Mouse (Mus musculus) macrophage (primary cell): Measurements from ENCODE around the gene Itga9. TPM values are rescaled to one million over a fixed set of nuclear protein-coding genes. Genes with fewer than 3 reads are reported as not detected.

Experiments used
- H3K27ac ChIP-seq: fragments of 350-480 bp; formaldehyde crosslinking; 2 replicates; pipeline ENCODE4 v1.9.0; 2021
- H3K36me3 ChIP-seq: fragments of 350-480 bp; formaldehyde crosslinking; 2 replicates; pipeline ENCODE4 v1.9.0; 2021; ENCODE audit errors: inconsistent target
- H3K4me3 ChIP-seq: fragments of 350-480 bp; formaldehyde crosslinking; 2 replicates; pipeline ENCODE4 v1.9.0; 2021; ENCODE audit errors: inconsistent target
- H3K79me2 ChIP-seq: fragments of 350-480 bp; formaldehyde crosslinking; 2 replicates; pipeline ENCODE4 v1.9.0; 2021; ENCODE audit errors: inconsistent target
- WGBS: methylation state at CpG from one replicate; pipeline ENCODE4 v1.1.7; 2026; ENCODE audit warnings: inconsistent platforms; ENCODE audit not compliant: missing documents; 5-methylcytosine and 5-hydroxymethylcytosine counted together
- polyA plus RNA-seq: library from polyadenylated mRNA; stranded (reverse); fragments of 250-400 nt; gene quantifications from 3 replicates; pipeline ENCODE4 v1.2.4, GENCODE M21; 2018; ENCODE audit warnings: inconsistent platforms

Gene Itga9
- polyA plus RNA-seq, 1 experiment from 2014 or later = 12.3 TPM

- H3K36me3 ChIP-seq = no peaks in the 10 kb centered on the region
- WGBS = 54% methylated on average over 5 of the region's 5 CpGs
- no peak overlapping the region for H3K27ac ChIP-seq
Measured at GRCm38 (mm10) chr9:118728987-118729386, 122.5 kb downstream of the Itga9 start.

GRCm38 (mm10) chr9:118730172-118730571 is 123.7 kb downstream of the Itga9 start:
- Histone ChIP-seq H3K27ac (no peak overlapping the region), H3K4me3 (no peak overlapping the region), H3K36me3 (no peaks in the 10 kb centered on the region), H3K79me2 (no peaks in the 10 kb centered on the region)
- 95% methylated on average over 6 of the region's 8 CpGs for WGBS

More at GRCm38 (mm10) chr9:118728987-118729386, 122.5 kb downstream of the Itga9 start:
- H3K4me3 ChIP-seq = no peak overlapping the region
- H3K79me2 ChIP-seq = no peaks in the 10 kb centered on the region

DNA sequence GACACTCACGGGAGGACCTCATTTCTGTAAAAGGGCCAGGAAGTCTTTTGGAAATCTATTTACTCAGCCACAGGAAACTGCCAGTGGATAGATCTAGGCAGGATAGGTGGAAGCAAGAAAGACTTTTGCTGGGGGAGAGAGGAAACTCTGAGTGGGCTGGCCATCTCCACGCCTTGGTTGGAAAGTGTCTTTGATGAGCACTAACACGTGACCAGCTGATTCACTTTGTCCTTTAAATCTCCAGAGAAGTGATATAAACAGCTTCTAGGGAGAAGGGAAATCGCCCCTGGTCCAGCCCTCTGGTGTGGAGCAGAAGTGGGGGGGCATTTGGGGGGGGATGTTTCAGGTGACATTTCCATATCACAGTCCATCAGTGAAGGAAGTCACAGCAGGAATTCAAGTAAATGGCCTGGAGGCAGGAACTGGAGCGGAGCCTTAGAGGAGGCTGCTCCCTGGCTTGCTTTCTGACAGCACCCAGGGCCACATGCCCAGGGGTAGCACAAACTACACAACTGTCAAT is 124.4 kb downstream of the Itga9 start:
- Histone ChIP-seq H3K4me3 (no peak overlapping the region), H3K27ac (no peak overlapping the region)

GRCm38 (mm10) chr9:118731650-118732049 is 125.2 kb downstream of the Itga9 start:
- Histone ChIP-seq H3K27ac (no peak overlapping the region), H3K4me3 (no peak overlapping the region)
- WGBS = 70% methylated on average over 6 of the region's 6 CpGs

More for the DNA sequence above, 124.4 kb downstream of the Itga9 start:
- no peaks in the 10 kb centered on the region for H3K36me3 ChIP-seq
- H3K79me2 ChIP-seq = no peaks in the 10 kb centered on the region
- 85% methylated on average over 5 of the region's 5 CpGs for WGBS

DNA sequence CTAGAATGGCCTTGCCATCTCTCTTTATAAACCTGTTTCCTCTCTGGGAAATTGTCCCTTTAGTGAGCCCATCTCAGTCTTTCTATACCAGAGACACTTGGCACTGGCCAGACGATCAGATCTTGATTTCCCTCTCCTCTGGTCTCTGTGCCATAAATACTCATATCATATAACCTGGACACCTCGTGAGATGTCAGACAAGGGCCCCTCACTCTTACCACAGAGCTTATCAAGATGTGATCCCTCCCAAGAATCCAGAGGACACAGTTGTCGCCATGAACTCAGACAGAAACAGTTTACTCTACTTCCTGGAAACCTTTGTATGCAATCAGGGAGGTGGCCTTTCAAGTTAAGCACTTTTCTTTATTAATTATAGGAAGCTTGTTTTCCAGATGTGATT is 127.1 kb downstream of the Itga9 start:
- no peak overlapping the region for H3K27ac ChIP-seq
- no peaks in the 10 kb centered on the region for H3K36me3 ChIP-seq
- 93% methylated on average over 3 of the region's 3 CpGs for WGBS
- H3K79me2 ChIP-seq = no peaks in the 10 kb centered on the region
- H3K4me3 ChIP-seq = no peak overlapping the region

More at GRCm38 (mm10) chr9:118731650-118732049, 125.2 kb downstream of the Itga9 start:
- Histone ChIP-seq H3K79me2 (no peaks in the 10 kb centered on the region), H3K36me3 (no peaks in the 10 kb centered on the region)

DNA sequence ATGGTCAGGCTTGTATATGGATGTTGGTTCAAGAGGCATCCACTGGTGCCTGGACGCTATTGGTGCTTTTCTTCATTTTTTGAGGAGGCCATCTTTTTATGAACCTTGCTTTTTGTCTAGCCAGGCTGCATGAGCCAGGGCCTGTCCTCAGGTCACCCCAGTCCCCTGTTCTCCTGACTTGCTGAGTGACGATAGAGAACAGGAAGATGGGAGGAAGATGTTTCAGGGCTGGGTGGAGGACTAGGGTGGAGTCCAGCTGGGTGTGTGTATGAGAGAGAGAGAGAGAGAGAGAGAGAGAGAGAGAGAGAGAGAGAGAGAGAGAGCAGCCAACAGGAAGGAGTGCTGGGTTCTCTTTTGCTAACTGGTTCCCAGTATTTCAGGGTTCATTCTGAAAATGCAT is 130.6 kb downstream of the Itga9 start:
- H3K27ac ChIP-seq = no peak overlapping the region
- H3K79me2 ChIP-seq = no peaks in the 10 kb centered on the region
- 41% methylated on average over 2 of the region's 2 CpGs for WGBS
- H3K4me3 ChIP-seq = no peak overlapping the region
- no peaks in the 10 kb centered on the region for H3K36me3 ChIP-seq

- H3K27ac ChIP-seq = no peak overlapping the region
- WGBS = 79% methylated on average over 9 of the region's 9 CpGs
Measured at GRCm38 (mm10) chr9:118737601-118738137, 131.2 kb downstream of the Itga9 start.

GRCm38 (mm10) chr9:118738311-118738710 is 131.8 kb downstream of the Itga9 start:
- WGBS = 91% methylated on average over 5 of the region's 5 CpGs
- H3K36me3 ChIP-seq = no peaks in the 10 kb centered on the region

More at GRCm38 (mm10) chr9:118737601-118738137, 131.2 kb downstream of the Itga9 start:
- H3K4me3 ChIP-seq = no peak overlapping the region
- H3K36me3 ChIP-seq = no peaks in the 10 kb centered on the region
- H3K79me2 ChIP-seq = no peaks in the 10 kb centered on the region

DNA sequence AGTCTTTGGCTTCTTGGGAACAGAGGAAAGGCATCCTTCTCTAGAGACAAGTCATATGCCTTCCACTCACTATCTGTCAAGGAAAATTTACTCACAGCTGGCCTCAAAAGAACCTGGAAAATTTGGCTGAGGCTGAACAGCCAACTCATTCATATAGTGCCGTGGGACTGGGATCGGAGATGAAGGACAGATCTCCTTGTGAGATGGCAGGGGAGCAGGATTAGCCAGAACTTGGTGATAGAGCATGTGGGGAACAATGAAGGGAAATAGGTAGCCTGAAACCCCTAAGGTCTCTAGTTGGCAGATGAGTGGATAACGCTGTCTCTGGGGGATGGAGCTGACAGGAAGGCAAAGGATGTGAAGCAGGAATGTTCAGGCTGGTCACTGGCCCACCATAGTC is 132.6 kb downstream of the Itga9 start:
- no peaks in the 10 kb centered on the region for H3K79me2 ChIP-seq
- H3K36me3 ChIP-seq = no peaks in the 10 kb centered on the region
- H3K27ac ChIP-seq = no peak overlapping the region
- 94% methylated on average over 3 of the region's 3 CpGs for WGBS
- H3K4me3 ChIP-seq = no peak overlapping the region

More at GRCm38 (mm10) chr9:118738311-118738710, 131.8 kb downstream of the Itga9 start:
- H3K27ac ChIP-seq = no peak overlapping the region
- no peaks in the 10 kb centered on the region for H3K79me2 ChIP-seq
- H3K4me3 ChIP-seq = no peak overlapping the region

DNA sequence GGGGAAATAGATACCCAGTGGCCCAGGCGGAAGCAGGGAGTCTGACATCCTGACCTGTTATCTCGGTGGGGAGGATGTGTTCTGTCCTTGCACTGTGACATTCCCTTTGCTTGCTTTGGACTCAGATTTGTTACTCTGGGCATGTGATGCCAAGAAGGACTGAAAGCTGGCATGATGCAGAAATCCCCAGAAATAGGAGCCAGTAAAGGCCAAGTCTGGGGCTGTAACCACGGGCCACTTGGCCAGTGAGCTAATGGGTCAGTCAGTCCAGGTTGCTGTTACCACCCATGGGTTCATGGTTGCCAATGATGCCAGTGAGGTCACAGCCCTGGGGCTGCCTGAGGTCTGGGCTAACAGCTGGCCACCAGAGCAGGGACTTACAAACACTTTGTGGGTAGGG is 133.2 kb downstream of the Itga9 start:
- no peak overlapping the region for H3K4me3 ChIP-seq
- WGBS = 91% methylated on average over 3 of the region's 3 CpGs
- no peaks in the 10 kb centered on the region for H3K79me2 ChIP-seq
- no peak overlapping the region for H3K27ac ChIP-seq
- no peaks in the 10 kb centered on the region for H3K36me3 ChIP-seq

DNA sequence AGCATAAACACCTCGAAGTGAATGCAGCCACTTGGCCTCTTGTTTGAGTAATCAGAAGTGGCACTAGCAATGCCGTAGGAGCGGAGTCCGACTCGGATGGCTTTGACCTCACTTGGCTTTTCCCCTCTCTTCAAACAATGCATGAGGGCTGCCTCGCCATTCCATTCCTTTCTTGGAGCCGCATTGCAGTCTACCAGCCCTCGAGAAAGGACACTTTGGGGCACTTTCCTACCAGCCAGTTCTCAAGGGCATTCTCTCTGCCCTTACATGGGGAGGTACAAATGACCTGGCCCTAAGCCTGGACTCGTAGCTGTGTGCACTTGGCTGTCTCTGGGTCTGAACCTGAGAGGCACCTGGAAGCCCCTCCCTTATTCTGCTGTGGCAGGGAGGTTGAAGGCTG is 134.8 kb downstream of the Itga9 start:
- 96% methylated on average over 9 of the region's 9 CpGs for WGBS
- Histone ChIP-seq H3K36me3 (no peaks in the 10 kb centered on the region), H3K27ac (no peak overlapping the region), H3K79me2 (no peaks in the 10 kb centered on the region), H3K4me3 (no peak overlapping the region)

DNA sequence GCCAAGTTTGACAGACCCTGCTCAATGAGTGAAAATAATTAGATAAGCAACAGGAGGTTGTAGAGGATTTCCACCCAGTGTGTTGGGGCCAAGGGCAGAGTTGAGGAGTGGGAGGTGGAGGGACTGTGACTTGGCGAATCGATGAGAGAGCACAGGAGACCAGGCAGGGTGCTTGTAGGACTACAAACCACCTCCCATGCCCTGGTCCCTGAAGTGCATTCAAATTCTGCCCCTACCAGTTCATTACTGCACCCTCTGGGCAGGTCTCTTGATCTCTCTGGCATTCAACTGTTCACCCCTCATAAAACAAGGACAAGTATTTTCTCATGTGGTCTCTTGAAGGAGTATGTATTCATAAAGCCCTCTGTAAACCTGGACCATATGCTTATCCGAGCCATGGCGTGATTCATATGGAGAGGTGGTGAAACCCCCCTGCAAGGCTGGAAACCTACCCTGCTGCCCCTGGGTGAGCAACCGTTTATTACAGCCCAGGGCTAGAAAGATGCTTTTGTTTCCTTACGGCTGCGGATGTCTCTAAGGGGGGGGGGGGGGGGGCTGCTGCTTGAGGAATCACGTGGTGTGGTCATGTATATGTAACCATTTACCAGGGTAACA is 143.0 kb downstream of the Itga9 start:
- 93% methylated on average over 8 of the region's 8 CpGs for WGBS

GRCm38 (mm10) chr9:118750828-118751227 is 144.3 kb downstream of the Itga9 start:
- Histone ChIP-seq H3K4me3 (no peak overlapping the region), H3K27ac (no peak overlapping the region), H3K79me2 (no peaks in the 10 kb centered on the region), H3K36me3 (no peaks in the 10 kb centered on the region)
- whole genome bisulfite sequencing = 36% methylated on average over 7 of the region's 7 CpGs

More for the DNA sequence above, 143.0 kb downstream of the Itga9 start:
- no peak overlapping the region for H3K4me3 ChIP-seq
- no peaks in the 10 kb centered on the region for H3K36me3 ChIP-seq
- H3K27ac ChIP-seq = no peak overlapping the region
- no peaks in the 10 kb centered on the region for H3K79me2 ChIP-seq

DNA sequence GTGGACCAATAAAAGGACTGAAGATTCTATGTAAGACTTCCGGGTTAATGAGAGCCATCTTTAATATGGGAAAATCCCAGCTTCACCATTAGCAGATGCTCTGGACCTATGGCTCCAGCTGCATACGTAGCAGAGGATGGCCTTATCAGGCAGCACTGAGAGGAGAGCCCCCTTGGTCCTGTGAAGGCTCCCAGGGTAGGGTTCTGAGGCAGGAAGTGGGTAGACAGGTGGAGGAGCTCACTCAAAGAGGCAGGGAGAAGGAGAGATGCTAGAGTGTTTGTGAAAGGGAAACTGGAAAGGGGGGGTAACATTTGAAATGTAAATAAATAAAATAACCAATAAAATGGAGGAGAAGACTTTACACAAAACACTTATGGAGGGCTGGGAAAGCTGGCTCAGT is 145.9 kb downstream of the Itga9 start:
- no peaks in the 10 kb centered on the region for H3K36me3 ChIP-seq
- H3K4me3 ChIP-seq = no peak overlapping the region
- 83% methylated on average over 2 of the region's 2 CpGs for WGBS
- H3K79me2 ChIP-seq = no peaks in the 10 kb centered on the region
- H3K27ac ChIP-seq = no peak overlapping the region

GRCm38 (mm10) chr9:118759462-118759861 is 153.0 kb downstream of the Itga9 start:
- H3K4me3 ChIP-seq = no peak overlapping the region
- H3K36me3 ChIP-seq = no peaks in the 10 kb centered on the region
- H3K27ac ChIP-seq = no peak overlapping the region
- H3K79me2 ChIP-seq = no peaks in the 10 kb centered on the region
- 79% methylated on average over 4 of the region's 4 CpGs for WGBS
